Mouse (Mus musculus) brain, embryonic 14.5 days (tissue): ENCODE measurements at regions not wholly inside any gene's neighbourhood (a gene's known extent, or its start where the extent isn't known, plus 50 kb on each side); places are given as distances from the start of the nearest gene placed in this dataset.

Experiments used
- DNase-seq: peaks from one replicate; pipeline ENCODE4 v3.0.0-alpha.2; 2011; ENCODE audit warnings: low read depth
- CTCF ChIP-seq: fragments of 200-500 bp; IDR thresholded peaks from 2 replicates; pipeline ENCODE4 v1.5.1; 2012; ENCODE audit warnings: inconsistent platforms, mild to moderate bottlenecking, moderate library complexity, borderline replicate concordance; ENCODE audit not compliant: insufficient read depth, insufficient read length; ENCODE audit errors: extremely low read depth
- POLR2A ChIP-seq: fragments of 200-500 bp; IDR thresholded peaks from 2 replicates; pipeline ENCODE4 v1.6.1; 2012; ENCODE audit warnings: mild to moderate bottlenecking, inconsistent platforms, borderline replicate concordance; ENCODE audit not compliant: poor library complexity, insufficient read depth, insufficient read length, severe bottlenecking; ENCODE audit errors: extremely low read depth

- DNase-seq: peak; percentile 61
Measured at GRCm38 (mm10) chr12:7321453-7321852, 656.0 kb upstream of the Apob start.

DNA sequence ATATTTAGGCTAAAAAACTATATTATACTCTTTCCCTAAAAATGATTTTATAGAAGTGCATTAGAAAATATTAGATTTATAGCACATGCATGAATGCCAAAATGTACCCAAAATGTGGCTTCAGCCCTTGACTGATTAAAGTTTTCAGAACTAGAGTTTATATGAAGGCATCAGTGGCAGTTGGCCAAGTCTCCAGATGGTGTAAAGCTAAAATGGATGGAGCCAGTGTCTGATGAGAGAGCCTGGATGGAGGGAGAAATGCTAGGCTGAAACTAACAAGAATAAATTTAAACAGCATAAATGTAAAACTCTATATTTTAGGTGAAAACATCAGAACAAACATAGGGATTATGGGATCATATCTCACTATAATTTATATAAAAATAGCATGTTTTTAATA lies 648.8 kb upstream of the Apob start:
- no peak for TF ChIP-seq POLR2A
- no peak for TF ChIP-seq CTCF

More at GRCm38 (mm10) chr12:7321453-7321852, 656.0 kb upstream of the Apob start:
- no peak for TF ChIP-seq POLR2A
- no peak for TF ChIP-seq CTCF

More for the DNA sequence above, 648.8 kb upstream of the Apob start:
- peak; percentile 73 for DNase-seq
